Mouse (Mus musculus) MEL-GATA-1-ER (cell line): ENCODE data around the gene Fbxw13.
"Not testable (repeated sequence)": the region's sequence is repeated elsewhere in the genome, so short reads cannot be mapped to it uniquely, and the experiment has no call there.

Experiments used
- DNase-seq: peaks from one replicate; pipeline ENCODE4 v3.0.0-alpha.2; 2012; ENCODE audit warnings: low read depth; ENCODE audit errors: extremely low read depth

Fbxw13 gene

DNA sequence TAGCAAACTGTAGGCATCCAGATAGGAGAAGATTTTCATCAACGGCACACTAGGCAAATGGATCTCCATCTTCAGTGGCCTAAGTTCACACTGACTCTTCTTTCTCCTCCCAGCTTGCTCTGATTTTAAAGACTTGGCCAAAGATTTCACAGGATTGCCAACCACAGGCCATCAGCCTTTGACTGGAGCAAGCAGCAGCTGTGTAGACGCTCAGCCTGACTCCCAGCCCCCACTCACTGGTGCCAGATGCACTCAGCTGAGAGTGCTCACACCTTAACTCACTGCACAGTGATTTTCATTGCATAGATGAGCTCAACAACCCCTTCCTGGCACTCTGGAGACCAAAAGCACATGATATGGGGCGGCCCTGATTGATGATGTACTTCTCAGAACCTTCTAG lies at the start of gene Fbxw13:
Gene Fbxw13, minus strand, starts transcription at position 101 of the 400 bp plus-strand sequence.
- not testable (repeated sequence) for DNase-seq

GRCm38 (mm10) chr9:109234654-109235053 lies 38.9 kb upstream of the Fbxw13 start, which contains the start of gene Fbxw20:
Fbxw20 (minus strand) TSS chr9:109234754.
- no peak for DNase-seq

GRCm38 (mm10) chr9:109218449-109218848 lies 22.7 kb upstream of the Fbxw13 start:
- no peak for DNase-seq

DNA sequence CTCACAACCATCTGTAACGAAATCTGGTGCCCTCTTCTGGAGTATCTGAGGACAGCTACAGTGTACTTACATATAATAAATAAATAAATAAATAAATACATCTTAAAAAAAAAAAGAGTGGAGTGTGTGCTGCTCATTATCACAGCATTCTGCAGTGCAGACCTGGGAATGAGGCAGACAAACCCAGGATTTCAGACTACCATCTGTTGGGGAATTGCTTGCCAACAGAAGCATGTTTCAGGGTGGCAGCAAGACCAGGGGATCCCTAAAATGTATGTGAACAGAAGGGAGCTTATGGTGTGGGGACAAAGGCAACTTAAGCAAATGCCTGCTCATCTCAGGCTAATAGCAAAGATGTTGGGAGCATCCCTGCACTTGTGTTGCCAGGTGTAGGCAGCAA lies 5.6 kb upstream of the Fbxw13 start:
- DNase-seq = not testable (repeated sequence)

- peak; percentile 7 for DNase-seq
Measured at GRCm38 (mm10) chr9:109200349-109200748, 4.6 kb upstream of the Fbxw13 start.

- no peak for DNase-seq
Measured at GRCm38 (mm10) chr9:109199353-109199752, 3.6 kb upstream of the Fbxw13 start.

DNA sequence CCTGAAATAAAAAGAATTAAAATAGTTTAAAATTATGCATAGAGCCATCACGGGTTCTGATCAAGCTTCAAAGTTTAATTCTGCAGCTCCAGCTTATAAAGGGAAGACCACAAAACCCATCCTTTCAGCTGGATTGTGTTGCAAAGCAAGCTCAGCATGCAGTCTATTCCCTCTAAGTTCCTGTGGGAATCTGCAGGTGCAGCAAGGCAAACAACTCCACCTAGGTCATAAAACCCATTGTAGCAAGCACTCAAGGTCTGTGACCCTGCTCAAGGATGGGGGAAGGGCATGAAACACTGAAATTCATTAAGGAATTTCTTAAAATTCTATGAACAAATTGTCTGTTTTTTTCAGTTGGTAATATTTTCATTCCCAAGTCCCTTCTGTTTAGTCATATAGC lies 18.6 kb downstream of the Fbxw13 start:
- DNase-seq = no peak

GRCm38 (mm10) chr9:109176301-109176700 lies 19.5 kb downstream of the Fbxw13 start:
- no peak for DNase-seq

GRCm38 (mm10) chr9:109167316-109167715 lies 28.5 kb downstream of the Fbxw13 start:
- no peak for DNase-seq

DNA sequence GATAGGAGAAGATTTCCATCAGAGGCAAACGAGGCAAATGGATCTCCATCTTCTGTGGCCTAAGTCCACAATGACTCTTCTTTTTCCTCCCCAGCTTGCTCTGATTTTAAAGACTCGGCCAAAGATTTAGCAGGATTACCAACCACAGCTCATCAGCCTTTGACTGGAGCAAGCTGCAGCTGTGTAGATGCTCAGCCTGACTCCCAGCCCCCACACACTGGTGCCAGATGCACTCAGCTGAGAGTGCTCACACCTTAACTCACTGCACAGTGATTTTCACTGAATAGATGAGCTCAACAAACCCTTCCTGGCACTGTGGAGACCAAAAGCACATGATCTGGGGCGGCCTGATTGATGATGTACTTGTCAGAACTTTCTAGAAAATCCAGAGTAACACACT lies 33.8 kb downstream of the Fbxw13 start, which contains the start of gene Fbxw21:
Gene Fbxw21, minus strand, starts transcription at position 101 of the 400 bp plus-strand sequence.
- DNase-seq = no peak

- not testable (repeated sequence) for DNase-seq
Measured at GRCm38 (mm10) chr9:109140414-109140813, 55.4 kb downstream of the Fbxw13 start.

DNA sequence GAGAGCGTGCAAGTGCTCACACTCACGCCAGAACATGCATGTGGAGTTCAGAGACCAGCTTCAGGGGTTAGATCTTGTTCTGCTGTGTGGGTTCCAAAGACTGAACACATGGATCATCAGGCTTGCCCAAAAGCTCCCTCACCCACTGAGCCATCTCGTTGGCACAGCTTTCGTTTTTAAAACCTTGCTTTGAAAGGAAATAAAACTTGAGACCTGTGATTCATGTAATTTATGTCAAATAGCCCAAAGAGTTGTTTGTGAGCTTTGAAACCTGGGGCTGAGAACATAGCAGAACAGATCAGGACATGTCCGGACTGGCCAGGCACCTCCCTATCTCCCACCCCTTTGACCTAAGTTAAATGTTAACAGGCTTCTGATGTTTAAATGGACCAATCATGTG lies 65.7 kb downstream of the Fbxw13 start:
- no peak for DNase-seq
